Mouse (Mus musculus): ENCODE measurements around the gene Cacna1d. TPM values are rescaled to one million over a fixed set of nuclear protein-coding genes. Genes with fewer than 3 reads are reported as not detected.

The Cacna1d gene
- polyA plus RNA-seq, 1 experiment = not detected

DNA sequence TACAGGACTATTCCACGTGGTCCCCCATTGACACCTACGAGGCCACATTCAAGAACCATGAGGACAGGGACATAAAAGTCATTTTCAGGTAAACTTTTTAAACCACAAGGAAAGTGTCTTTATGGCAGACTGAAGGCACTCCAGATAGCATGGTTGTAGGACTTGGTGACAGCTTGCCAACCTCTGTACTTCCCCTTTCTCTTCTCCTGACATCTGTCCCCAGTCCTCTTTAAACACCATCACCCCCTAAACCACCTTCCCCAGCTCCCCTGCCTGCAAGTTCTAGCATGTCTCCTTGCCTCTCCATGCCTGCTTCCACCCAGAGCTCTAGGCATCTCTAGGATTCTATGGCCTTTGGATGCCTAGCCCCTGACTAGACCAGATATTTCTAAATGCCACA is 426.4 kb downstream of the Cacna1d start:
- no peaks in the 10 kb centered on the region for H3K79me3 ChIP-seq (ENCODE audit: low read depth)
- no peaks in the 10 kb centered on the region for H3K79me2 ChIP-seq (ENCODE audit: control insufficient read depth, insufficient read depth)
- no peaks in the 10 kb centered on the region for H3K27me3 ChIP-seq (ENCODE audit: control insufficient read depth, insufficient read depth, insufficient read length)
- H3ac ChIP-seq (ENCODE audit: control insufficient read depth, insufficient read length, low read depth) = no peak overlapping the region
- TF ChIP-seq USF1 (IDR thresholded peaks at IDR 0.05; ENCODE audit: low read depth) = no peak
- no peak for TF ChIP-seq CEBPB (IDR thresholded peaks at IDR 0.05; ENCODE audit: low read depth)
- no peak for TF ChIP-seq MYOD1 (IDR thresholded peaks at IDR 0.05; ENCODE audit: control insufficient read depth, insufficient read length, low read depth)
- TF ChIP-seq MAX (IDR thresholded peaks at IDR 0.05) = no peak
- TF ChIP-seq MYOG (IDR thresholded peaks at IDR 0.05; ENCODE audit: control insufficient read depth, extremely low read depth, insufficient read length) = no peak
- H3K36me3 ChIP-seq (ENCODE audit: control insufficient read depth, insufficient read depth) = no peaks in the 10 kb centered on the region
- H3K4me3 ChIP-seq (ENCODE audit: insufficient read depth, poor library complexity, severe bottlenecking) = no peak overlapping the region

GRCm38 (mm10) chr14:30056031-30056766 is 435.1 kb downstream of the Cacna1d start:
- no peak overlapping the region for H3K4me3 ChIP-seq (ENCODE audit: insufficient read depth, poor library complexity, severe bottlenecking)
- TF ChIP-seq FOSL1 (IDR thresholded peaks at IDR 0.05; ENCODE audit: insufficient read depth, low read length, poor library complexity, severe bottlenecking) = no peak
- TF ChIP-seq USF1 (IDR thresholded peaks at IDR 0.05; ENCODE audit: low read depth) = no peak
- no peak for TF ChIP-seq CEBPB (IDR thresholded peaks at IDR 0.05; ENCODE audit: low read depth)
- no peak for TF ChIP-seq MAX (IDR thresholded peaks at IDR 0.05)
- TF ChIP-seq MYOD1 (IDR thresholded peaks at IDR 0.05; ENCODE audit: control insufficient read depth, insufficient read length, low read depth) = no peak
- TF ChIP-seq MYOG (IDR thresholded peaks at IDR 0.05; ENCODE audit: control insufficient read depth, extremely low read depth, insufficient read length) = no peak
- no peak for TF ChIP-seq CTCF (IDR thresholded peaks at IDR 0.05; ENCODE audit: control insufficient read depth, insufficient read depth, insufficient read length)
- H3K27me3 ChIP-seq (ENCODE audit: control insufficient read depth, insufficient read depth, insufficient read length) = no peaks in the 10 kb centered on the region
- no peak overlapping the region for H3ac ChIP-seq (ENCODE audit: control insufficient read depth, insufficient read length, low read depth)
- no peaks in the 10 kb centered on the region for H3K36me3 ChIP-seq (ENCODE audit: control insufficient read depth, insufficient read depth)
- H3K79me3 ChIP-seq (ENCODE audit: low read depth) = no peaks in the 10 kb centered on the region
- no peaks in the 10 kb centered on the region for H3K79me2 ChIP-seq (ENCODE audit: control insufficient read depth, insufficient read depth)

DNA sequence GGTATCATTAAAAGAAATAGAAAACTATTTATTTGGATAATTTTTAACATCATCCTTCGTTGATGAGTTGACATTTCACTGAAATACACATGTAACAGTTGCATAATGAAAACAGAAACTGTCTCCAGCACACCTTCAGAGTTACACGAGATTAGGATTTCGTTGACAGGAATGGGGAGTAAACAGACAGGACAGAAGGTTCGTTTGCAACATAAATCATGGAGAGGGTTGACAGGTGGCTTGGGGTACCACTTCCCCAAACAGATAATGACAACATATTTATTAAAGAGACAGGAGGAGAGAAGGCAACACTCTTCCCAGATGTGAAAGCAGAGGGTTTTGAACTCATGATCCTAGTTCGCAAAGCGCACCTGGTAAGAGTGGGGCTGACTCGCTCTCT is 436.3 kb downstream of the Cacna1d start:
- no peak overlapping the region for H3K4me3 ChIP-seq (ENCODE audit: insufficient read depth, poor library complexity, severe bottlenecking)
- no peaks in the 10 kb centered on the region for H3K27me3 ChIP-seq (ENCODE audit: control insufficient read depth, insufficient read depth, insufficient read length)
- no peaks in the 10 kb centered on the region for H3K79me3 ChIP-seq (ENCODE audit: low read depth)
- TF ChIP-seq USF1 (IDR thresholded peaks at IDR 0.05; ENCODE audit: low read depth) (no peak), MYOD1 (IDR thresholded peaks at IDR 0.05; ENCODE audit: control insufficient read depth, insufficient read length, low read depth) (no peak), CTCF (IDR thresholded peaks at IDR 0.05; ENCODE audit: control insufficient read depth, insufficient read depth, insufficient read length) (no peak), MAX (IDR thresholded peaks at IDR 0.05) (no peak), CEBPB (IDR thresholded peaks at IDR 0.05; ENCODE audit: low read depth) (no peak), MYOG (IDR thresholded peaks at IDR 0.05; ENCODE audit: control insufficient read depth, extremely low read depth, insufficient read length) (no peak), FOSL1 (IDR thresholded peaks at IDR 0.05; ENCODE audit: insufficient read depth, low read length, poor library complexity, severe bottlenecking) (no peak)
- H3K36me3 ChIP-seq (ENCODE audit: control insufficient read depth, insufficient read depth) = no peaks in the 10 kb centered on the region
- no peak overlapping the region for H3ac ChIP-seq (ENCODE audit: control insufficient read depth, insufficient read length, low read depth)
- H3K79me2 ChIP-seq (ENCODE audit: control insufficient read depth, insufficient read depth) = no peaks in the 10 kb centered on the region

DNA sequence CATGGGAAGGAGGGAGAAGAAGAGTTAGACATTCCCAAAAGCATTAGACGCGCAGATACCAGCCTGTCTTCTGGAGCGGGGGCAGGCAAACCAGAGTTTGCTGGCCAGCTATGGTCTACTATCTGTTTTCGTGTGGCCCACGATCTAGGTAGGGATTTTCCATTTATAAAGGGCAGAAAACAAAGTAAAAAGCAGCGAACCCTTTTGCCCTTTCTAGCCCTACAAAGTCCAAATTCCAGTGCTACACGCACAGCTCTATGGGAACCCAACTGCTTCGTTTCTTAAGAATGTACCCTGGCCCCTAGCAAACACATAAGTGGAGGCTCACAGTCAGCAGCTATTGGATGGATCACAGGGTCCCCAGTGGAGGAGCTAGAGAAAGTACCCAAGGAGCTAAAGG is 441.0 kb downstream of the Cacna1d start:
- H3K79me2 ChIP-seq (ENCODE audit: control insufficient read depth, insufficient read depth) = no peaks in the 10 kb centered on the region
- no peak overlapping the region for H3ac ChIP-seq (ENCODE audit: control insufficient read depth, insufficient read length, low read depth)
- H3K4me3 ChIP-seq (ENCODE audit: insufficient read depth, poor library complexity, severe bottlenecking) = no peak overlapping the region
- TF ChIP-seq MAX (IDR thresholded peaks at IDR 0.05) = no peak
- no peak for TF ChIP-seq CEBPB (IDR thresholded peaks at IDR 0.05; ENCODE audit: low read depth)
- TF ChIP-seq CTCF (IDR thresholded peaks at IDR 0.05; ENCODE audit: control insufficient read depth, insufficient read depth, insufficient read length) = no peak
- TF ChIP-seq MYOG (IDR thresholded peaks at IDR 0.05; ENCODE audit: control insufficient read depth, extremely low read depth, insufficient read length) = no peak
- no peak for TF ChIP-seq USF1 (IDR thresholded peaks at IDR 0.05; ENCODE audit: low read depth)
- TF ChIP-seq FOSL1 (IDR thresholded peaks at IDR 0.05; ENCODE audit: insufficient read depth, low read length, poor library complexity, severe bottlenecking) = no peak
- no peak for TF ChIP-seq MYOD1 (IDR thresholded peaks at IDR 0.05; ENCODE audit: control insufficient read depth, insufficient read length, low read depth)
- no peaks in the 10 kb centered on the region for H3K27me3 ChIP-seq (ENCODE audit: control insufficient read depth, insufficient read depth, insufficient read length)
- no peaks in the 10 kb centered on the region for H3K79me3 ChIP-seq (ENCODE audit: low read depth)
- no peaks in the 10 kb centered on the region for H3K36me3 ChIP-seq (ENCODE audit: control insufficient read depth, insufficient read depth)

GRCm38 (mm10) chr14:30048049-30048448 is 443.2 kb downstream of the Cacna1d start:
- H3ac ChIP-seq (ENCODE audit: control insufficient read depth, insufficient read length, low read depth) = no peak overlapping the region
- no peaks in the 10 kb centered on the region for H3K36me3 ChIP-seq (ENCODE audit: control insufficient read depth, insufficient read depth)
- no peaks in the 10 kb centered on the region for H3K79me2 ChIP-seq (ENCODE audit: control insufficient read depth, insufficient read depth)
- H3K79me3 ChIP-seq (ENCODE audit: low read depth) = no peaks in the 10 kb centered on the region
- no peak for TF ChIP-seq MAX (IDR thresholded peaks at IDR 0.05)
- TF ChIP-seq FOSL1 (IDR thresholded peaks at IDR 0.05; ENCODE audit: insufficient read depth, low read length, poor library complexity, severe bottlenecking) = no peak
- TF ChIP-seq MYOG (IDR thresholded peaks at IDR 0.05; ENCODE audit: control insufficient read depth, extremely low read depth, insufficient read length) = no peak
- TF ChIP-seq CEBPB (IDR thresholded peaks at IDR 0.05; ENCODE audit: low read depth) = no peak
- no peak for TF ChIP-seq USF1 (IDR thresholded peaks at IDR 0.05; ENCODE audit: low read depth)
- TF ChIP-seq CTCF (IDR thresholded peaks at IDR 0.05; ENCODE audit: control insufficient read depth, insufficient read depth, insufficient read length) = no peak
- no peak for TF ChIP-seq MYOD1 (IDR thresholded peaks at IDR 0.05; ENCODE audit: control insufficient read depth, insufficient read length, low read depth)
- H3K27me3 ChIP-seq (ENCODE audit: control insufficient read depth, insufficient read depth, insufficient read length) = peaks cover 4% of the 10 kb centered on the region
- H3K4me3 ChIP-seq (ENCODE audit: insufficient read depth, poor library complexity, severe bottlenecking) = no peak overlapping the region
